21 mouse cellular contexts compared by ENCODE assay signal in the genomic region with DNA sequence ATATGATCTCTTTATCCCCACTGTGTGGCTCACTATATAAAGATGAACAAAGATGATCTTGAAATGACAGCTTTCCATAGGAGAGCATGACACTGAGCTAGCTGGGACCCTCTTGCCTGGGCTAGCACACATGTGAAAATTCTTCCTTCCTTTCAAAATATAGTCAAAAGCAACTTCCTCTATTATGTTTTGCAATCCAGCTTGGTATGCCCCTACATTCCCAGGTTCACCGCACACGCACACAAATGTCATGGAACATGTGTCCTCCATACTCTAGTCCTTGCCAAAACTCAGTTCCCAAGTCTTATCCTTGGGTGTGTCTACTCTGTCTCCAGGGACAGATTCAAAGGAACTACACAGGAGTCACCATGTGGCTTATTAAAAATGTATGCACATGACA. TPM values are rescaled to one million over a fixed set of nuclear protein-coding genes. Genes with fewer than 3 reads are reported as not detected.
"Had no signal": no experiment of that assay in that cellular context is flagged by ENCODE, and none has a peak within 500 bp of the region (broad histone marks: within the 10 kb centered on the region; RNA-seq: fewer than 3 reads in every experiment).

No protein-coding gene starts in this region.

- ATAC-seq: midbrain, embryonic 16.5 days had no signal

- DNase-seq: lung, adult 18-20 months; lung, embryonic 14.5 days; lung, postnatal 10 days; lung, postnatal 4 days; midbrain, embryonic 14.5 days; retina, postnatal 1 day; right cerebral cortex, adult 18-20 months; right cerebral cortex, postnatal 25 days; right cerebral cortex, postnatal 4 days; spleen, adult 18-20 months; thymus, adult 2 months; thymus, postnatal 25 days had no signal

- H3K27ac ChIP-seq: liver, embryonic 14.5 days; midbrain, embryonic 10.5 days; midbrain, embryonic 12.5 days; neural tube, embryonic 13.5 days; neural tube, embryonic 15.5 days; stomach, embryonic 15.5 days; stomach, postnatal 0 days had no signal

- H3K4me3 ChIP-seq: midbrain, embryonic 10.5 days; midbrain, embryonic 12.5 days; myocyte; neural tube, embryonic 13.5 days; neural tube, embryonic 15.5 days; stomach, embryonic 15.5 days had no signal

- H3K4me1 ChIP-seq: midbrain, embryonic 10.5 days; midbrain, embryonic 12.5 days; neural tube, embryonic 13.5 days; neural tube, embryonic 15.5 days; stomach, embryonic 15.5 days had no signal

RNA-seq across cellular contexts. Expression of gene Cmpk2, which starts 19.5 kb away (rescaled TPM):
- polyA plus RNA-seq: myocyte had no signal

RNA-seq across cellular contexts. Expression of gene Rnf144a, which starts 34.4 kb away (rescaled TPM):
- polyA plus RNA-seq: myocyte had no signal
